Mouse (Mus musculus) activated CD4-positive, CD25-positive, alpha-beta regulatory T cell, adult 4 months (primary cell): ENCODE measurements around the gene Trim59. TPM values are rescaled to one million over a fixed set of nuclear protein-coding genes. Genes with fewer than 3 reads are reported as not detected.
A peak's percentile ranks its signal among the peaks of the same experiment; 100 is the strongest.
"Not testable (repeated sequence)": the region's sequence is repeated elsewhere in the genome, so short reads cannot be mapped to it uniquely, and the experiment has no call there.

ENCODE experiments used
- ATAC-seq: one replicate; pipeline ENCODE4 v1.8.0; 2017
- polyA plus RNA-seq, 2 experiments: library from polyadenylated mRNA; unstranded; fragments of 100-300 nt; shearing (Covaris generic); gene quantifications; one replicate each; pipeline ENCODE4 v1.2.1; 2017

The Trim59 gene
- 10 to 100 TPM; 25.9 to 27.4 TPM for polyA plus RNA-seq

- ATAC-seq, result peak; percentile 66
Observed at GRCm38 (mm10) chr3:69044645-69045399, at the start of gene Trim59. TSS of gene Trim59 (minus strand) at chr3:69044755.

- no peak for ATAC-seq
Observed at GRCm38 (mm10) chr3:69064005-69064404, 19.4 kb upstream of the Trim59 start.

DNA sequence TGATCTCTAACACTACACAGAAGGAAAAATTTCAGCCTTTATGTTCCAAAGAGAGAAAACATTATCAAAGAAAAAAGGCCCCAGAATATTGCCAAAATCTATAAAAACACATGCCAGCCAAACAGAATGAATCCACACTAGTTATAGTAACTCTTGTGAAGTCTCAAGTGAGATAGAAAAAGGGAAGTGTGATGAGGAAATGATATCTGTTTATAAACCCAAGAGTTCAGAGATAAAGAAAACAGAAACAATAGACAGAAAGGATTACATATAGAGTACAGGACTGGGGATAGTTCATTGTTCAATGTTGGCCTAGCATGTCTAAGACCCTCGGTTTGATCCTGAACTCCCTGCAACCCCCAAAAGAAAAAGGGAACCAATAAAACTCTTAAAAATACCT lies 18.2 kb upstream of the Trim59 start:
- ATAC-seq, result no peak

DNA sequence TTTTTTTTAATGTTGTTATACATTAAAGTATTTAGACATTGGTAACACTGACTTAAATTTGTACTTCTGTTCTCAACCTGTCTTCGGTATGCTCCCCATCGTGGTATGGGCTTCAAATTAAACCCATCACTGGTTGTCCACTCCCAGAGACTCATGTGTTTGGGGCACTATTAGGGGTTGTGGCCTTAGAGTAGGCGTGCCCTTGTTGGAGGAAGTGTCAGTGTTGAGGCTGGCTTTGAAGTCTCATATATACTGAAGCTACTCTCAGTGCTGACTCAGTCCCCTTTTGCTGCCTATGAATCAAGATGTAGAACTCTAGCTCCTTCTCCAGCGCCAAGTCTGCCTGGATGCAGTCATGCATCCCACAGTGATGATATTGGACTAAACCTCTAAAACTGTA lies 16.1 kb upstream of the Trim59 start:
- no peak for ATAC-seq

DNA sequence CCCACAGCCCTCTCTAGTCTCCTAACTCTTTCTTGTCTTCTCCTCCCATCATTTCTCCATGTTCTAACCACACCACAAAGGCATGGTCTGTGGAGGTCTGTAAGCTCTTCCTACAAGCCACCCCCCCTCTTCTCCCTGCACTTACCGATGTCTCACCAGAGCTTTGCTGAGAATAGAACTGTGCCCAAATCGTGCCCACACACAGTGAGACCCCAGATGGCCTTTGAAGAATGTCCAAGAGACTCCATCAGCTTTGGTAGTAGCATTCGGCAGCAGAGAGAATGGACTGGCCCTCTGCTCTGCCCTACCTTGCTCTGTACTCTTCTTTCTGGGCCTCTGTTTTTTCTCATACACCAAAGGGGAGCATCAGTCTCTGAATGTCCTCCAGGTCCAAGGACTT lies 11.3 kb upstream of the Trim59 start:
- ATAC-seq, result no peak

- ATAC-seq, result no peak
Observed at GRCm38 (mm10) chr3:69054760-69055432, 10.3 kb upstream of the Trim59 start.

DNA sequence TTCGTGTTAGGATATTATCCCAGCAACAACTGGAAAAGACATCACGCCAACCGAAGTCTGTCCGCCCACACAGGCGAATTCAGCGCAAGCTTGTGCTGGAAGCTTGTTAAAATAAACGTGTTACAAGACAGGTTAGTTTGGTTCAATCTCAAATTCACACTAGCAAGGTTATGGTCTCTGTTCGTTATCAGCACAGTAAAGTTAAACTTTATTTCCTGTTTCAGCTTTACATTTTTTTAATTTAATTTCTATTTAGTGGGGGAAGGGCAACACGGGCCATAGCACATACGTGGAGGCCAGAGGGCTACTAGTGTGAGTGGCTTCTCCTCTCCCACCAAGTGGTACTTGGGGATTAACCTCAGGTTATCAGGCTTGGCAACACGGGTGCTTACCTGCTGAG lies 7.3 kb upstream of the Trim59 start:
- no peak for ATAC-seq

GRCm38 (mm10) chr3:69049011-69049410 lies 4.5 kb upstream of the Trim59 start:
- ATAC-seq, result no peak

GRCm38 (mm10) chr3:69047684-69048083 lies 3.1 kb upstream of the Trim59 start:
- ATAC-seq, result no peak

GRCm38 (mm10) chr3:69046509-69046908 lies 2.0 kb upstream of the Trim59 start:
- ATAC-seq, result no peak

GRCm38 (mm10) chr3:69045750-69046149 lies 1.2 kb upstream of the Trim59 start:
- ATAC-seq, result no peak

GRCm38 (mm10) chr3:69045400-69045703 lies 797 bp upstream of the Trim59 start:
- ATAC-seq, result no peak

DNA sequence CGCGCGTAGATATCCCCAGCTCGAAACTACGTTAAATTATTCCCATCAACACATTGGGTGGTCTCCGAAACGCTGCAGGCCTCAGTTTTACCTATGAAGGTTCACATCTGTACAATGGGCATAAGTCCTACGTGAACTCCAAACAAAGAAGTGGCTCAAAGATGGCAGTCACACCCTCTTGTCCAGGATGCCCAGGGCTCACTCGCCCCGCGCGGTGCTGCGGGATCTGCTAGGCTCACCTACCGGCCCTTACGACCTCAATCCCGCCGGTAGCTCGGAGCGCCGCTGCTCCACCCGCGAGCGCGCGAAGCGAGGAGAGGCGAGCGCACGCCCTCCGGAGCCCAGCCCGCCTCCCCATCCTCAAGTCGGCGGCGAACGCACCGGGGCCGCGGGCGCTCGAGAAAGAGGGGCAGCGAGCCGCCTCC lies 376 bp downstream of the Trim59 start:
- peak; percentile 41 for ATAC-seq

DNA sequence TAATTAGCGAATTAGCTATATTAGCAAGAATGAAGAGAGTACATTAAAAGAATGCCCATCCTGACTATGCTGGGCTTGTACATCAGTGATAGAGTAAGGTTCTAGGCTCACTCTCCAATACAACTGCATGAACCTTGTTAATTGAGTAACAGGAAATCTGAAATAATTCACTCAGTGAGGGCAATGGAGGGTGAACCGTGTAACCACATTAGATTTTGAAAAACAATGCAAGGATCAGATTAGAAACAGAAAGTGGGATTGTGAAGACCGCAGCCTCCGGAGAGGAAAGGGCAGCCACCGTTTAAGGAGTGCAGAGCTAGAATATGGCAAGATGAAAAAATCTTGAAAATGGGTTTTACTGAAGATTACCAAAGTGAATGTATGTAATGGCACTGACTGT lies 3.3 kb downstream of the Trim59 start:
- peak; percentile 51 for ATAC-seq

- no peak for ATAC-seq
Observed at GRCm38 (mm10) chr3:69040105-69040504, 4.5 kb downstream of the Trim59 start.

GRCm38 (mm10) chr3:69026133-69026783 lies 18.3 kb downstream of the Trim59 start:
- peak; percentile 44 for ATAC-seq

- no peak for ATAC-seq
Observed at GRCm38 (mm10) chr3:69020764-69021163, 23.8 kb downstream of the Trim59 start.

DNA sequence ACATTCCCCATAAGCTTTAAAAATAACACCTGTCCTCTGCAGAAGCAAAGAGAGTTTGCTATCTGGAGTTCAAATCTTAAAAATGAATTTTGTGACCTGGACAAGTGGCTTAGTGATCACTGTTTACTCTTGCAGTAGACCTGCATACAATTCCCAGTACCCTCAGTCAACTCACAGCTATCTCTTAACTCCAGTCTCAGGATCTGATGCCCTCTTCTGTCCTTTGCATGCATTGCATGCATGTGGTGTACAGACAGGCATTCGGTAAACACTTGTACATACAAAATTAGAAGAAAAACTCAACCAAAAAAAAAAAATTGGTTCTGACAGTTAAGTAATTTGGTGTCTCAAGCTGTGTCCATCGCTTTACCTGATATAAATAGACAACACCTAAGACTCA lies 24.3 kb downstream of the Trim59 start:
- peak; percentile 30 for ATAC-seq

GRCm38 (mm10) chr3:69018635-69019034 lies 25.9 kb downstream of the Trim59 start:
- ATAC-seq, result not testable (repeated sequence)

DNA sequence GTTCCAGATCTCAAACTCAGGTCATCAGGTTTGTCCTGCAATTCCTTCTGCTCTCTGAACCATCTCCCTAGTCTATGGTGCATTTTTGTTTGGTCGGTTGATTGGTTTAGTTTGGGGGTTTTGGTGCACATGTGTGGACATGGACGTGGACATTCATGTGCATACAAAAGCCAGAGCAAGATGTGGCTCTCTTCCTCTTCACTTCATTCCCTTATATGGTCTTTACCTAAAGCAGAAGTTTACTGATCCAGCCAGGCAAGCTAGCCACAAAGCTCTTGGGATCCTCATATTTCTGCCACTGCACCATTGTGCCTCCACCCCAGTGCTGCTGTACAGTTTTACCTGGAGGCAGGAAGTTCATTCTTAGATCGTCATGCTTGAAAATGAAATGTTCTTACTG lies 27.4 kb downstream of the Trim59 start:
- no peak for ATAC-seq

DNA sequence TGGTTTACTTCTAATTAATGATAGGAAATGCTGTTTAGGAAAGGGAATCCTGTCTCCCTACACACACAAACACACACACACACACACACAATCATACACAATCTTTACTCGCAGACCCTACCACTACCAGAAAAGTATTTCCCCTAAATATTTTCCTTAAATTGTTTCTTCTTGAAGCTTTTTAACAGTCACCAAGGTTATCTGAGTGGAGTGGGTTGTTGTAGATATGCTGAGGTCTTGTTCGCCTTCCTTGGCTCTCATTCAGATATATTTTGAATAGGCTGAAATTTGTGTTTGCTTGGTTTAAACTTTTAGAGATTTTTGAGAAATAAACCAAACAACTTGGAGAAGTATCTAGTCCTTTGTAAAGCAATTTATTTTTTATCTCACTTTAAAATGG lies 35.7 kb downstream of the Trim59 start:
- no peak for ATAC-seq

GRCm38 (mm10) chr3:69006246-69006760 lies 38.3 kb downstream of the Trim59 start:
- no peak for ATAC-seq
